Mouse (Mus musculus): ENCODE results near the gene Slc22a4.

GRCm38 (mm10) chr11:53954653-53955052 is 73.2 kb downstream of the Slc22a4 start:
- TF ChIP-seq POLR2A (IDR thresholded peaks at IDR 0.05; ENCODE audit: borderline replicate concordance, extremely low read depth, low read depth, low read length) = no peak
- TF ChIP-seq CTCF (IDR thresholded peaks at IDR 0.05; ENCODE audit: insufficient read depth, low read length) = no peak
